Mouse (Mus musculus): ENCODE results near the gene Rasl10b. TPM values are rescaled to one million over a fixed set of nuclear protein-coding genes. Genes with fewer than 3 reads are reported as not detected.

Gene Rasl10b
- polyA plus RNA-seq, 1 experiment from 2014 or later: 6.3 TPM

Other genes with a start within 250 kb of the Rasl10b start
- gene Slfn4, start 234.0 kb upstream of the Rasl10b start, polyA plus RNA-seq (2016; fragmentation: Nextera tagmentation; extraction: Ambion mirVana): not detected in 2 replicates
- gene Slfn3, start 217.8 kb upstream of the Rasl10b start, polyA plus RNA-seq (2016; fragmentation: Nextera tagmentation; extraction: Ambion mirVana): 1.8 and 2.4 TPM in 2 replicates
- gene Slfn14, start 122.4 kb upstream of the Rasl10b start, polyA plus RNA-seq (2016; fragmentation: Nextera tagmentation; extraction: Ambion mirVana): 0.73 and 0.88 TPM in 2 replicates
- 65.7 and 67.9 TPM in 2 replicates for gene Ap2b1, start 110.1 kb upstream of the Rasl10b start, polyA plus RNA-seq (2016; fragmentation: Nextera tagmentation; extraction: Ambion mirVana)
- 14.9 and 15.5 TPM in 2 replicates for gene Pex12, start 106.6 kb upstream of the Rasl10b start, polyA plus RNA-seq (2016; fragmentation: Nextera tagmentation; extraction: Ambion mirVana)
- 0.06 and 0.09 TPM in 2 replicates for gene Gas2l2, start 20.3 kb downstream of the Rasl10b start, polyA plus RNA-seq (2016; fragmentation: Nextera tagmentation; extraction: Ambion mirVana)
- 0.45 and 0.60 TPM in 2 replicates for gene 1700020L24Rik, start 28.5 kb downstream of the Rasl10b start, polyA plus RNA-seq (2016; fragmentation: Nextera tagmentation; extraction: Ambion mirVana)
- 2.9 and 3.2 TPM in 2 replicates for gene Mmp28, start 53.9 kb downstream of the Rasl10b start, polyA plus RNA-seq (2016; fragmentation: Nextera tagmentation; extraction: Ambion mirVana)
- gene Taf15, start 63.9 kb downstream of the Rasl10b start, polyA plus RNA-seq (2016; fragmentation: Nextera tagmentation; extraction: Ambion mirVana): 14.5 and 15.5 TPM in 2 replicates
- gene Heatr9, start 113.0 kb downstream of the Rasl10b start, polyA plus RNA-seq (2016; fragmentation: Nextera tagmentation; extraction: Ambion mirVana): not detected in 2 replicates
- 0.79 TPM in 1 of 2 replicates, not detected in the other for gene Ccl5, start 121.4 kb downstream of the Rasl10b start, polyA plus RNA-seq (2016; fragmentation: Nextera tagmentation; extraction: Ambion mirVana)
- 0.61 and 1.3 TPM in 2 replicates for gene Ccl9, start 169.5 kb downstream of the Rasl10b start, polyA plus RNA-seq (2016; fragmentation: Nextera tagmentation; extraction: Ambion mirVana)
- 0.70 and 1.4 TPM in 2 replicates for gene Ccl6, start 183.9 kb downstream of the Rasl10b start, polyA plus RNA-seq (2016; fragmentation: Nextera tagmentation; extraction: Ambion mirVana)
- not detected in 2 replicates for gene Rpl9-ps1, start 236.5 kb downstream of the Rasl10b start, polyA plus RNA-seq (2016; fragmentation: Nextera tagmentation; extraction: Ambion mirVana)
- 0.51 and 0.93 TPM in 2 replicates for gene Ccl3, start 240.2 kb downstream of the Rasl10b start, polyA plus RNA-seq (2016; fragmentation: Nextera tagmentation; extraction: Ambion mirVana)